8 mouse cellular contexts compared by ENCODE assay signal in genomic region chr6:115694441-115694842, GRCm38 (mm10). TPM values are rescaled to one million over a fixed set of nuclear protein-coding genes. Genes with fewer than 3 reads are reported as not detected.
A peak's percentile ranks its signal among the peaks of the same experiment; 100 is the strongest.
DNase-seq lines count a peak whose midpoint lies in the region; ATAC-seq and TF ChIP-seq lines count a peak whose summit lies in the region.

No protein-coding gene starts in this region.

- ATAC-seq in kidney, embryonic 15.5 days (replicated peaks; ENCODE audit: low FRiP score) = no peak
- ATAC-seq in heart, embryonic 13.5 days (ENCODE audit: extremely low read depth, insufficient number of reproducible peaks, low FRiP score, low TSS enrichment) = peak; percentile 60; the same call in 1 of the 2 replicates
- peak; percentile 63 for ATAC-seq in monocyte, adult 5-6 weeks (replicated peaks; ENCODE audit: insufficient number of reproducible peaks, low FRiP score, low TSS enrichment, poor library complexity, severe bottlenecking)
- no peak for ATAC-seq in forebrain, embryonic 16.5 days

- H3K4me2 ChIP-seq in kidney, embryonic 15.5 days = no peak overlapping the region
- H3K4me2 ChIP-seq in heart, embryonic 13.5 days = peak overlapping the region; percentile 65
- no peak overlapping the region for H3K4me2 ChIP-seq in forebrain, embryonic 16.5 days (ENCODE audit: low read length)

- no peak overlapping the region for H3K4me3 ChIP-seq in kidney, adult 2 months (ENCODE audit: insufficient read depth, low read depth, low read length)
- H3K4me3 ChIP-seq in kidney, embryonic 15.5 days (replicated peaks) = no peak overlapping the region
- H3K4me3 ChIP-seq in cerebellum, adult 2 months (replicated peaks; ENCODE audit: insufficient read depth, low read depth, low read length) = no peak overlapping the region
- peak overlapping the region; percentile 16 for H3K4me3 ChIP-seq in heart, embryonic 13.5 days
- no peak overlapping the region for H3K4me3 ChIP-seq in forebrain, embryonic 16.5 days (replicated peaks; ENCODE audit: low read length)

- no peaks in the 10 kb centered on the region for H3K36me3 ChIP-seq in kidney, adult 2 months (ENCODE audit: control insufficient read depth, insufficient read depth, low read length)
- no peaks in the 10 kb centered on the region for H3K36me3 ChIP-seq in kidney, embryonic 15.5 days
- H3K36me3 ChIP-seq in heart, embryonic 13.5 days = no peaks in the 10 kb centered on the region
- no peaks in the 10 kb centered on the region for H3K36me3 ChIP-seq in forebrain, embryonic 16.5 days (ENCODE audit: control insufficient read depth, insufficient read depth)

- TF ChIP-seq CTCF in kidney, adult 2 months (conservative IDR thresholded peaks at IDR 0.05; ENCODE audit: insufficient read depth, insufficient read length, low read depth, low read length) = no peak
- TF ChIP-seq CTCF in cerebellum, adult 2 months (IDR thresholded peaks at IDR 0.05; ENCODE audit: borderline replicate concordance, insufficient read depth, low read depth, low read length) = no peak

- WGBS in kidney, adult 2 months = 43% methylated on average over 9 of the region's 9 CpGs
- WGBS in kidney, embryonic 15.5 days = 53% methylated on average over 9 of the region's 9 CpGs
- WGBS in cerebellum, adult 2 months = 20% methylated on average over 9 of the region's 9 CpGs
- 27% methylated on average over 9 of the region's 9 CpGs for WGBS in heart, embryonic 13.5 days
- WGBS in forebrain, embryonic 16.5 days = 52% methylated on average over 9 of the region's 9 CpGs

- no peaks in the 10 kb centered on the region for H3K4me1 ChIP-seq in kidney, adult 2 months (ENCODE audit: control insufficient read depth, insufficient read depth, low read length)
- peaks cover 4% of the 10 kb centered on the region; the same call in 1 of the 2 replicates for H3K4me1 ChIP-seq in kidney, embryonic 15.5 days
- no peaks in the 10 kb centered on the region; the same call in 1 of the 2 replicates for H3K4me1 ChIP-seq in cerebellum, adult 2 months (ENCODE audit: control insufficient read depth, insufficient read depth, low read length)
- peaks cover 51% of the 10 kb centered on the region for H3K4me1 ChIP-seq in heart, embryonic 13.5 days
- no peaks in the 10 kb centered on the region; the same call in 1 of the 2 replicates for H3K4me1 ChIP-seq in forebrain, embryonic 16.5 days (replicated peaks; ENCODE audit: control insufficient read depth, insufficient read depth, low read length)

- no peak for TF ChIP-seq POLR2A in kidney, adult 2 months (IDR thresholded peaks at IDR 0.05; ENCODE audit: low read depth, low read length)
- no peak for TF ChIP-seq POLR2A in cerebellum, adult 2 months (IDR thresholded peaks at IDR 0.05; ENCODE audit: borderline replicate concordance, insufficient read depth, low read length)

- DNase-seq in kidney, adult 2 months = peak; percentile 54
- peak; percentile 46 to 53 for DNase-seq in cerebellum, adult 2 months
- no peak for DNase-seq in ovary, postnatal 10 days (ENCODE audit: low spot score)
- DNase-seq in embryo, embryonic 10 days (ENCODE audit: low spot score) = no peak

- no peaks in the 10 kb centered on the region for H3K9me3 ChIP-seq in kidney, embryonic 15.5 days (replicated peaks)
- H3K9me3 ChIP-seq in heart, embryonic 13.5 days = peaks cover 5% of the 10 kb centered on the region; the same call in 1 of the 2 replicates
- 0 out of 2 replicates have a peak, but pooled peaks cover 4% of the 10 kb centered on the region for H3K9me3 ChIP-seq in forebrain, embryonic 16.5 days (ENCODE audit: control insufficient read depth, low read length)

- no peak overlapping the region for H3K9ac ChIP-seq in kidney, embryonic 15.5 days
- H3K9ac ChIP-seq in heart, embryonic 13.5 days = peak overlapping the region; percentile 79
- H3K9ac ChIP-seq in forebrain, embryonic 16.5 days (replicated peaks; ENCODE audit: low read depth, low read length) = no peak overlapping the region

- no peaks in the 10 kb centered on the region for H3K27me3 ChIP-seq in kidney, adult 2 months (replicated peaks; ENCODE audit: control insufficient read depth, insufficient read depth, low read length)
- H3K27me3 ChIP-seq in kidney, embryonic 15.5 days = no peaks in the 10 kb centered on the region
- H3K27me3 ChIP-seq in cerebellum, adult 2 months (ENCODE audit: control insufficient read depth, insufficient read depth, low read length) = no peaks in the 10 kb centered on the region
- H3K27me3 ChIP-seq in heart, embryonic 13.5 days (replicated peaks) = no peaks in the 10 kb centered on the region
- no peaks in the 10 kb centered on the region for H3K27me3 ChIP-seq in forebrain, embryonic 16.5 days (replicated peaks; ENCODE audit: control insufficient read depth, insufficient read depth, low read length)

- H3K27ac ChIP-seq in kidney, adult 2 months (ENCODE audit: insufficient read depth, low read depth, low read length) = 0 out of 2 replicates have a peak overlapping the region, but pooled peaks have one; percentile 9
- H3K27ac ChIP-seq in kidney, embryonic 15.5 days = no peak overlapping the region; the same call in 1 of the 2 replicates
- no peak overlapping the region for H3K27ac ChIP-seq in cerebellum, adult 2 months (ENCODE audit: insufficient read depth, low read length)
- peak overlapping the region; percentile 98 for H3K27ac ChIP-seq in heart, embryonic 13.5 days (replicated peaks)
- H3K27ac ChIP-seq in forebrain, embryonic 16.5 days (ENCODE audit: low read length) = no peak overlapping the region

RNA-seq across cellular contexts. Expression of gene Raf1, which starts 18.0 kb away (rescaled TPM):
- 103 and 106 TPM in 2 replicates for polyA plus RNA-seq in kidney, adult 2 months (2012; rRNA removed)
- polyA plus RNA-seq in kidney, embryonic 15.5 days (2015; fragmentation: Nextera tagmentation; extraction: Ambion mirVana) = 87.0 and 94.9 TPM in 2 replicates
- 148 and 152 TPM in 2 replicates for polyA plus RNA-seq in cerebellum, adult 2 months (2012; rRNA removed)
- 85.0 and 85.7 TPM in 2 replicates for polyA plus RNA-seq in heart, embryonic 13.5 days (2015; fragmentation: Nextera tagmentation; extraction: Ambion mirVana)
- 180 to 216 TPM (median 195 TPM) in 3 replicates for total RNA-seq in monocyte, adult 5-6 weeks (2017)
- 158 and 160 TPM in 2 replicates for polyA plus RNA-seq in forebrain, embryonic 16.5 days (2015; fragmentation: Nextera tagmentation; extraction: Ambion mirVana)

Comparison
In these comparisons a context has a peak if more than half of its experiments do, and no peak if none do; other contexts are left out.
1. H3K27ac ChIP-seq: peak in kidney, adult 2 months (single experiment) and heart, embryonic 13.5 days (single experiment); none in kidney, embryonic 15.5 days (single experiment), cerebellum, adult 2 months (single experiment) and forebrain, embryonic 16.5 days (single experiment).
2. DNase-seq: peak in kidney, adult 2 months (single experiment) and cerebellum, adult 2 months (2 of 2); none in ovary, postnatal 10 days (single experiment) and embryo, embryonic 10 days (single experiment).
3. ATAC-seq: peak in heart, embryonic 13.5 days (single experiment) and monocyte, adult 5-6 weeks (single experiment); none in kidney, embryonic 15.5 days (single experiment) and forebrain, embryonic 16.5 days (single experiment).